Mouse (Mus musculus) limb, embryonic 15.5 days (tissue): ENCODE results near the gene Slc38a10. TPM values are rescaled to one million over a fixed set of nuclear protein-coding genes. Genes with fewer than 3 reads are reported as not detected.

Experiments
- ATAC-seq: fragments of 200-750 bp; cut with Nextera tagmentation; 2 replicates; pipeline ENCODE4 v1.8.0; 2017; ENCODE audit warnings: low read depth, moderate TSS enrichment; ENCODE audit not compliant: insufficient number of reproducible peaks, low FRiP score, low TSS enrichment
- H3K27ac ChIP-seq: fragments of 300-500 bp; sonication (generic); 2 replicates; pipeline ENCODE4 v1.5.1; 2015; ENCODE audit warnings: moderate library complexity, mild to moderate bottlenecking, inconsistent platforms
- H3K27me3 ChIP-seq: fragments of 300-500 bp; sonication (generic); 2 replicates; pipeline ENCODE4 v1.6.1; 2015; ENCODE audit warnings: inconsistent platforms
- H3K36me3 ChIP-seq: fragments of 300-500 bp; sonication (generic); 2 replicates; pipeline ENCODE4 v1.6.1; 2015; ENCODE audit warnings: inconsistent platforms
- H3K4me1 ChIP-seq: fragments of 300-500 bp; sonication (generic); 2 replicates; pipeline ENCODE4 v1.6.1; 2015; ENCODE audit warnings: inconsistent platforms
- H3K4me2 ChIP-seq: fragments of 300-500 bp; sonication (generic); 2 replicates; pipeline ENCODE4 v1.6.1; 2015; ENCODE audit warnings: mild to moderate bottlenecking, inconsistent platforms
- H3K4me3 ChIP-seq: fragments of 300-500 bp; sonication (generic); 2 replicates; pipeline ENCODE4 v1.5.1; 2015; ENCODE audit warnings: mild to moderate bottlenecking, inconsistent platforms
- H3K9ac ChIP-seq: fragments of 300-500 bp; sonication (generic); 2 replicates; pipeline ENCODE4 v1.6.1; 2015; ENCODE audit warnings: inconsistent platforms
- H3K9me3 ChIP-seq: fragments of 300-500 bp; sonication (generic); 2 replicates; pipeline ENCODE4 v1.6.1; 2016; ENCODE audit warnings: inconsistent platforms
- WGBS: fragments of 180-500 bp; shearing (Covaris S2); methylation state at CpG from one replicate; pipeline ENCODE4 v1.1.7; 2015; 5-methylcytosine and 5-hydroxymethylcytosine counted together
- polyA plus RNA-seq: library from polyadenylated mRNA; unstranded; fragments of >200 nt; fragmentation: Nextera tagmentation; extraction: Ambion mirVana; gene quantifications from 2 replicates; pipeline ENCODE4 v1.2.1, GENCODE M21; 2015

The Slc38a10 gene
- polyA plus RNA-seq, 1 experiment from 2014 or later, result 101 TPM

GRCm38 (mm10) chr11:120085891-120086627 is 65.1 kb downstream of the Slc38a10 start:
- Histone ChIP-seq H3K4me2 (peak overlapping the region; percentile 91), H3K27ac (peak overlapping the region; percentile 78; the same call in 1 of the 2 replicates), H3K9me3 (no peaks in the 10 kb centered on the region), H3K4me1 (peaks cover 20% of the 10 kb centered on the region), H3K36me3 (peaks cover 34% of the 10 kb centered on the region), H3K4me3 (peak overlapping the region; percentile 92), H3K27me3 (no peaks in the 10 kb centered on the region), H3K9ac (peak overlapping the region; percentile 97)
- 0 out of 2 replicates have a peak, but pooled peaks have one; percentile 2 for ATAC-seq
- under 1% methylated on average over 25 of the region's 25 CpGs for WGBS

- no peak overlapping the region for H3K4me3 ChIP-seq
- no peak for ATAC-seq
- H3K4me1 ChIP-seq, result peaks cover 7% of the 10 kb centered on the region
- no peak overlapping the region for H3K27ac ChIP-seq
- WGBS, result 77% methylated on average over 6 of the region's 6 CpGs
- peaks cover 69% of the 10 kb centered on the region for H3K36me3 ChIP-seq
- H3K27me3 ChIP-seq, result no peaks in the 10 kb centered on the region
- H3K9me3 ChIP-seq, result no peaks in the 10 kb centered on the region
- H3K4me2 ChIP-seq, result no peak overlapping the region
- H3K9ac ChIP-seq, result no peak overlapping the region
Measured at GRCm38 (mm10) chr11:120080282-120080681, 70.9 kb downstream of the Slc38a10 start.

DNA sequence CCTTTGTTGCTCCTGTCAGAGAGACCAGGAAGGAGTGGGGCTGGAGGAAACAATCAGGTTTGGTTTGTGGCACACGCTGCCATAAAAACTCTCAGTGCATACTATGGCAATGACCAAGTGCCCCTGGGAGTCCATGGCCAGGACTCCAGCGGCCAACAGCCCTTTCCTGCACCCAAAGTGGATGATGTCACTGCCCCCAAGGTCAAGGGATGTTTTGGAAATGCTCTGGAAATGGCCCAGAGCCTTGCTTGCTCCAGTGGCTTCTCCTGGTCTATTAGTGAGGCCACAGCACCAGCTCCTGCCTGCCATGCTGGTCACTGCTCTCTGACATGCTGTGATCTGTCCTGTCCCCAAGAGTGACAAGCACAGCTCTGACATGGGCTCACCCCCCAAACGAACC is 75.0 kb downstream of the Slc38a10 start:
- Histone ChIP-seq H3K27me3 (no peaks in the 10 kb centered on the region), H3K4me1 (peaks cover 5% of the 10 kb centered on the region; the same call in 1 of the 2 replicates), H3K9ac (no peak overlapping the region), H3K4me2 (no peak overlapping the region), H3K4me3 (no peak overlapping the region), H3K36me3 (peaks cover 82% of the 10 kb centered on the region), H3K27ac (no peak overlapping the region), H3K9me3 (no peaks in the 10 kb centered on the region)
- WGBS, result 81% methylated on average over 3 of the region's 3 CpGs
- ATAC-seq, result no peak

DNA sequence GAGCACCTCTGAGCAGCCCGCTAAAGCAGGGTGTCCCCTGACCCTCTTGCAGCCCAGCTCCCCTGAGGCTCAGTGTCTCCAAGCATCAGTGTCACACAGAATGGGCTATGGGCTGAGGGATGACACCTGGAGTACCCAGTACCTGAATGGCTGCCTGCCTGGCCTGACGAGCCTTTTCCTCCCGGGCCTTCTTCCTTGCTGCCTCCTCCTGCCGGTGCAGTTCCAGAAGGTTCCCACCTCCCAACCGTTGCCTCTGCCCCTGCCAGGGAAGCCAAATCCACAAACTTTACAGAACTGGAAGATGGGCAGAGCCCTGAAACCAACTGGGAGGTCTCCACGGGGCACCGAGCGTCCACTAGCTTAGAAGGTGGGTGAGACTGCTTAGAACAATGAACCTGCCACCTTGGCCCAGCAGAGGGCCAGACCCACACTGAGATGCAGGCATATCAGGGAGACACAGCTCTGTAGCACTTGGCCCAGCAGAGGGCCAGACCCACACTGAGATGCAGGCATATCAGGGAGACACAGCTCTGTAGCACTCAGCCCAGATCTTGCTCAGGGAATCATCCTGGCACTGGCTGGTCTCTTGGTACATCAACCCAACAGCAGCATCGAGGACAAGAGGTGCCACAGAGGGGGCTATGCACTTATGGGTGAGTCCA is 78.0 kb downstream of the Slc38a10 start:
- Histone ChIP-seq H3K9ac (no peak overlapping the region), H3K36me3 (peaks cover 86% of the 10 kb centered on the region), H3K27me3 (no peaks in the 10 kb centered on the region), H3K4me2 (no peak overlapping the region), H3K27ac (no peak overlapping the region), H3K4me3 (no peak overlapping the region), H3K4me1 (peaks cover 10% of the 10 kb centered on the region; the same call in 1 of the 2 replicates), H3K9me3 (no peaks in the 10 kb centered on the region)
- 93% methylated on average over 9 of the region's 9 CpGs for WGBS
- ATAC-seq, result no peak

- 83% methylated on average over 7 of the region's 7 CpGs for WGBS
- H3K4me2 ChIP-seq, result no peak overlapping the region
- no peak overlapping the region for H3K4me3 ChIP-seq
- peaks cover 10% of the 10 kb centered on the region; the same call in 1 of the 2 replicates for H3K4me1 ChIP-seq
- H3K27ac ChIP-seq, result no peak overlapping the region
- no peak for ATAC-seq
- no peak overlapping the region for H3K9ac ChIP-seq
- H3K36me3 ChIP-seq, result peaks cover 95% of the 10 kb centered on the region
- H3K9me3 ChIP-seq, result no peaks in the 10 kb centered on the region
- no peaks in the 10 kb centered on the region for H3K27me3 ChIP-seq
Measured at GRCm38 (mm10) chr11:120071731-120072320, 79.3 kb downstream of the Slc38a10 start.

GRCm38 (mm10) chr11:120071065-120071464 is 80.1 kb downstream of the Slc38a10 start:
- H3K9ac ChIP-seq, result no peak overlapping the region
- ATAC-seq, result no peak
- H3K36me3 ChIP-seq, result peaks cover 95% of the 10 kb centered on the region
- WGBS, result 74% methylated on average over 12 of the region's 12 CpGs
- H3K27me3 ChIP-seq, result no peaks in the 10 kb centered on the region
- no peak overlapping the region for H3K27ac ChIP-seq
- H3K4me1 ChIP-seq, result peaks cover 10% of the 10 kb centered on the region; the same call in 1 of the 2 replicates
- no peak overlapping the region for H3K4me3 ChIP-seq
- no peak overlapping the region for H3K4me2 ChIP-seq
- H3K9me3 ChIP-seq, result no peaks in the 10 kb centered on the region

- no peak overlapping the region for H3K27ac ChIP-seq
- peaks cover 8% of the 10 kb centered on the region; the same call in 1 of the 2 replicates for H3K4me1 ChIP-seq
- WGBS, result 93% methylated on average over 27 of the region's 27 CpGs
- H3K9ac ChIP-seq, result no peak overlapping the region
- no peak overlapping the region for H3K4me3 ChIP-seq
- no peak overlapping the region for H3K4me2 ChIP-seq
- H3K36me3 ChIP-seq, result peaks cover 93% of the 10 kb centered on the region
- H3K27me3 ChIP-seq, result no peaks in the 10 kb centered on the region
- H3K9me3 ChIP-seq, result no peaks in the 10 kb centered on the region
- no peak for ATAC-seq
Measured at GRCm38 (mm10) chr11:120070286-120070930, 80.7 kb downstream of the Slc38a10 start.

DNA sequence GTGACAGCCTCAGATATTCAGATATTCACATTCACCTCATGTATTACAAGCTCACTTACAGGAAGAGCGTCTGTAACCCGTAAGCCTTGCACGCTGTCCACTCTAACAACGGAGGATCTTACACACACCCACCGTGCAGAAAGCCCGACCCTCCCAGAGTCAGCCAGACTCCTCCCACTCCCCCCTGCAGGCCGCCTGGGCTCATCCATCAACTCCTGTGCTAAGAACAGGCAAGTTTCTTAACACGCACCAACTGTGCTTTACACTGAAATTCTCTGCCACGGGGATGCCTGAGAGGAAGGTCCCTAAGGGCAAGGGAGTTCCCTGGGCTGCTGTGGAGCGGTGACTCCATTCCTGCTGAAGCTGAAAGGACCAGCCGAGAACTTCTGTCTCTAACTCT is 81.9 kb downstream of the Slc38a10 start:
- Histone ChIP-seq H3K27me3 (no peaks in the 10 kb centered on the region), H3K4me2 (no peak overlapping the region), H3K36me3 (peaks cover 99% of the 10 kb centered on the region), H3K9ac (no peak overlapping the region), H3K4me1 (peaks cover 5% of the 10 kb centered on the region; the same call in 1 of the 2 replicates), H3K4me3 (no peak overlapping the region), H3K27ac (no peak overlapping the region), H3K9me3 (no peaks in the 10 kb centered on the region)
- no peak for ATAC-seq
- WGBS, result 36% methylated on average over 11 of the region's 11 CpGs

DNA sequence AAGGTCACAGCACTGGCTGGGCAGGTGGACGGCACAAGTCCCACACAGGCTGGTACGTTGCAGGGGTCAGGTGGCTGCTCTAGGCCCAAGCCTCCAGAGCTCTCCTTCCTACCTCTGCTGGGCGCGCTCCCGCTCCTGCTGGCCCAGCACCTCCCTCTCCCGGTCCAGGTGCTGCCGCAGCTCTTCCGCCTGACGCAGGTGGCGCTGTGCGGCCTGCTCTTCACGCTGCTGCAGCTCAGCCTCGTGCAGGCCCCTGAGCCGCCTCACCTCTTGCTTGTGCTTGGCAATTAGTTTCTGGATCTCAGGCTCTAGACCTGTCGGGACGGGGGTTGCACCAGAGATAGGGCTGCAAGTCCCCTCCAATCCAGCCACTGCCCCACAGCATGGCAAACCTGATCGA is 83.3 kb downstream of the Slc38a10 start:
- WGBS, result 54% methylated on average over 17 of the region's 17 CpGs
- Histone ChIP-seq H3K9ac (no peak overlapping the region), H3K27me3 (no peaks in the 10 kb centered on the region)

DNA sequence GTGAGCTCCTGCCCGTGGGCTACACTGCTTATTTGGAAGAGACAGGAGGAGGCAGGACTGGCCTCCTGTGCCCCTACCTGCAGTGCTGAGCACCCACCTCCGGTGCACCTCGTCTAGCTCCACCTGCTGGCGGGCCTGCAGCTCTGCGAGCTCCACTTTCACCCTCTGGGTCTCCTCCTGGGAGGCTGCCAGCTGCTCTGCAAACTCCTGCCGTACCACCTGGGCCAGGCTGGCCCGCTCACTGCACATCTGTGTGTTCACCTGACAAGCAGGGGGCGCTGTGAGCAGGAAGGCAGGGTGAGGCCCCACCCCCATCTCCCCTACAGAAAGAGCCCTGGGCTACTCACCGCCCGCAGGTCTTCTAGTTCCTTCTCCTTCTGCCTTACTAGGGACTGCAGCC is 85.9 kb downstream of the Slc38a10 start:
- Histone ChIP-seq H3K4me2 (no peak overlapping the region), H3K4me1 (peaks cover 5% of the 10 kb centered on the region; the same call in 1 of the 2 replicates), H3K27me3 (no peaks in the 10 kb centered on the region), H3K27ac (no peak overlapping the region), H3K9ac (no peak overlapping the region), H3K9me3 (no peaks in the 10 kb centered on the region), H3K4me3 (no peak overlapping the region), H3K36me3 (peaks cover 70% of the 10 kb centered on the region)
- no peak for ATAC-seq
- WGBS, result 34% methylated on average over 10 of the region's 10 CpGs

More for the DNA sequence above, 83.3 kb downstream of the Slc38a10 start:
- Histone ChIP-seq H3K9me3 (no peaks in the 10 kb centered on the region), H3K4me1 (peaks cover 5% of the 10 kb centered on the region; the same call in 1 of the 2 replicates), H3K4me3 (no peak overlapping the region), H3K36me3 (peaks cover 95% of the 10 kb centered on the region), H3K27ac (no peak overlapping the region), H3K4me2 (no peak overlapping the region)
- ATAC-seq, result no peak

DNA sequence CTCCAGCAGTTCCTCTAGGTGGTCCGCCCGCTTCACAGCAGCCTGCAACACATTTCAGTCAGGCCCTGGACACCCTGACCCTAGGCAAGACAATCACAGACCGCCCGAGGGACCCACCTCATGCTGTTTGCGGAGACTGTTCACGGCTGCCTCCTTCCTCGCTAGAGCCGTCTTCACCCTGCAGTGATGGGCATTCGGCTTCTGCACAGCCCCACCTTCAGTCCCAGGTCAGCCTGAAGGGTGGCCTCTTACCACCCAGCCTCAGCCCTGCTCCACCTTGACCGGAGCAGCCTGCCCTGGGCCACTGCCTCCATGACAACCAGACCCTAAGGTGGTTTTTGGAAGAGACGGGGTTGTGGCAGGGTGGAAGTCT is 86.5 kb downstream of the Slc38a10 start:
- Histone ChIP-seq H3K36me3 (peaks cover 63% of the 10 kb centered on the region), H3K27ac (no peak overlapping the region), H3K4me1 (peaks cover 4% of the 10 kb centered on the region; the same call in 1 of the 2 replicates), H3K4me3 (no peak overlapping the region), H3K9me3 (no peaks in the 10 kb centered on the region), H3K4me2 (no peak overlapping the region), H3K9ac (no peak overlapping the region), H3K27me3 (no peaks in the 10 kb centered on the region)
- ATAC-seq, result no peak
- WGBS, result 91% methylated on average over 11 of the region's 11 CpGs
